ENCODE assay signal across 22 mouse cellular contexts in genomic region chr17:56919725-56920124, GRCm38 (mm10). TPM values are rescaled to one million over a fixed set of nuclear protein-coding genes. Genes with fewer than 3 reads are reported as not detected.
"Had no signal": no experiment of that assay in that cellular context is flagged by ENCODE, and none has a peak within 500 bp of the region (broad histone marks: within the 10 kb centered on the region; RNA-seq: fewer than 3 reads in every experiment).

No protein-coding gene starts in this region.

- H3K9me3 ChIP-seq: kidney, embryonic 15.5 days; limb, embryonic 12.5 days; liver, embryonic 13.5 days; midbrain, embryonic 12.5 days; neural tube, embryonic 12.5 days had no signal

- H3K4me3 ChIP-seq: kidney, embryonic 15.5 days; limb, embryonic 12.5 days; liver, embryonic 13.5 days; midbrain, embryonic 12.5 days; myocyte; neural tube, embryonic 12.5 days had no signal

- H3K27me3 ChIP-seq: kidney, embryonic 15.5 days; limb, embryonic 12.5 days; liver, embryonic 13.5 days; midbrain, embryonic 12.5 days; neural tube, embryonic 12.5 days had no signal

- H3K4me1 ChIP-seq: kidney, embryonic 15.5 days; limb, embryonic 12.5 days; liver, embryonic 13.5 days; midbrain, embryonic 12.5 days; neural tube, embryonic 12.5 days had no signal

- H3K4me2 ChIP-seq: kidney, embryonic 15.5 days; limb, embryonic 12.5 days; liver, embryonic 13.5 days; midbrain, embryonic 12.5 days; neural tube, embryonic 12.5 days had no signal

- ATAC-seq: intestine, embryonic 16.5 days; liver, postnatal 0 days had no signal

- H3K27ac ChIP-seq: kidney, embryonic 15.5 days; limb, embryonic 12.5 days; liver, embryonic 13.5 days; midbrain, embryonic 12.5 days; neural tube, embryonic 12.5 days had no signal

- DNase-seq: kidney, adult 2 months; kidney, postnatal 14 days; liver; liver, embryonic 13.5 days; liver, postnatal 0 days; retina, postnatal 1 day; right cerebral cortex, postnatal 4 days; spleen, adult 18-20 months; thymus, adult 18-20 months; thymus, postnatal 25 days had no signal

- H3K9ac ChIP-seq: kidney, embryonic 15.5 days; limb, embryonic 12.5 days; liver, embryonic 13.5 days; liver, postnatal 0 days; midbrain, embryonic 12.5 days; neural tube, embryonic 12.5 days had no signal

RNA-seq across cellular contexts. Expression of gene 1700061G19Rik, which starts 44.4 kb away (rescaled TPM):
- total RNA-seq: megakaryocyte-erythroid progenitor cell, adult 5-6 weeks had no signal

RNA-seq across cellular contexts. Expression of gene Acsbg2, which starts 45.5 kb away (rescaled TPM):
- total RNA-seq: layer of hippocampus, adult 8-10 months; left cerebral cortex, postnatal 36 days; megakaryocyte-erythroid progenitor cell, adult 5-6 weeks had no signal
- polyA plus RNA-seq: intestine, embryonic 16.5 days; kidney, embryonic 15.5 days; large intestine, adult 2 months; limb, embryonic 12.5 days; liver, embryonic 13.5 days; liver, postnatal 0 days; midbrain, embryonic 12.5 days; myocyte; neural tube, embryonic 12.5 days; stomach, embryonic 14.5 days; urinary bladder, adult 2 months had no signal
